Mouse (Mus musculus): ENCODE measurements around the gene Dlg4.

Gene Dlg4

GRCm38 (mm10) chr11:70016669-70017068 lies at the start of gene Dlg4:
Dlg4 (plus strand) TSS chr11:70016942.
- no peak for DNase-seq (ENCODE audit: low read depth, low spot score)

DNA sequence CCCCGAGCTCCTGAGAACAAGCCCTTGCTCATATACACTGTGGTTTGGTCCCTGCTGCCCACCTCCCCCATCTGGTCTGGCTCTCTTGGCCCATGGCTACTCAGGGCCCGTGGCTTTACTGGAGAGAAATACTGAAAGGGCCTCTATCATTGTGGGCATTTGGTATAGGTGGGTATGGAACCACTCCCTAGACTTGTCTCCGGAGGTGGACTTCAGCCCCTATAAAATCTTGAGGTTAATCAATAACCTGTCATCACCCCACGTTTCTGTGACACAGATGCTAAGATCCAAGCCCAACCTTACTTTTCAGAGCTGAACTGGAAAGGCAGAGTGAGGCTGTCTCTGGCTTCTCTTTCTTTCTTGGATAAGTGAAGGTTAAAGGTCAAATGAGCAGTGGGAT lies 47.9 kb upstream of the Dlg4 start:
- DNase-seq (ENCODE audit: low read depth, low spot score) = no peak

DNA sequence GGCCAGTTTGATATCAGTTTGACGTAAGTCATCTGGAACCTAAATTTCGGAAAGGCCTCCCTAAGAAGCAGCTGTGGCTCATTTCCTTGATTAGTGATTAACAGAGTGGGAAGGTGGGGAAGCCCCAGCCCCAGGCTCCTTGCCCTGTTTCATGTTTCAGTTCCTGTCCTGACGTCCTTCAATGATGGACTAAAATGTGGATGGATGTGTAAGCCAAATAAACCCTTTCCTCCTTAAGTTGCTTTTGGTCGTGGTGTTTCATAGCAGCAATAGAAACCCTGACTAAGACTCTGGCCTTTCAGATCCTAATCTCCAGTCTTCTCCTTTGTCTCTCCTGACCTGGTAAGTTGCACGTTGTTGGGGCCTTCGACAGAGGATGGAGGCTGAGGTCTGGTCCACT lies 46.5 kb upstream of the Dlg4 start:
- DNase-seq (ENCODE audit: low read depth, low spot score) = no peak

DNA sequence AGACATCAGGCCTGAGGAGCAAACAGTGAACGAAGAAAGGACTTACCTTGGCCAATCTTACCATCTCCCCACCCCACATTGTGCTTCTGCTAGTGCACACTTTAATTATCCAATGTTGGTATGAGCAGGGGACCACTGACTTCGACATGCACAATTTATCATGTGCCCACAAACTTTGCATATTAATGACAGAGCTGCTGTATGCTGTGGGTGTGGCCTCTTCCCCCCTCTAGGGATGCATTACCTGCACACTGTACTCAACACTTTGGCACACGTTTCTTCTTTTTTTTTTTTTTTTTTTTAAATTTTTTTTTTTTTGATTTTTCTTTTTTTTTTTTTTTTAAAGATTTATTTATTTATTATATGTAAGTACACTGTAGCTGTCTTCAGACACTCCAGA lies 46.0 kb upstream of the Dlg4 start:
- DNase-seq (ENCODE audit: low read depth, low spot score) = no peak

DNA sequence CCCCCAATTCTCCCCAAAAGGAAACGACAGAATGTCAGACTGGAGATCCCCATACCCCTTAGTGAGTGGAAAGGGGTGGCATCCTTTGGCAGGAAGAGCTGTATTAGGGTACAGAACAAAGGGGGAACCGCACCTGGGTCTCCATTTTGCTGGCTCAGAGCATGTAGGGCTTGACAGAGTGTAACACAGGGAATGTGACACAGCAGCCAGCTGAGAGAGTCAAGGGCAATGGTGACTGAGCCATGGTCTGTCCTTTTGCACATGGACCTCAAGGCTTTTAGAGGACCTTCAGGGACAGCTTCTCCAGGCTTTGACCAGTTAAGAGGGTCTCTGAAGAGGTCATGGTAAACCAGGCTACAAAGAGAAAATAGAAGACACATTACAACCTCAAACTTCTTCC lies 41.8 kb upstream of the Dlg4 start:
- no peak for DNase-seq (ENCODE audit: low read depth, low spot score)

GRCm38 (mm10) chr11:69976271-69976670 lies 40.5 kb upstream of the Dlg4 start:
- no peak for DNase-seq (ENCODE audit: low read depth, low spot score)

- DNase-seq (ENCODE audit: low read depth, low spot score) = peak; percentile 41
These were observed 36.9 kb upstream of the Dlg4 start for GRCm38 (mm10) chr11:69979827-69980195.

- peak; percentile 95 for DNase-seq (ENCODE audit: low read depth, low spot score)
These were observed 36.3 kb upstream of the Dlg4 start for GRCm38 (mm10) chr11:69980196-69981140.

DNA sequence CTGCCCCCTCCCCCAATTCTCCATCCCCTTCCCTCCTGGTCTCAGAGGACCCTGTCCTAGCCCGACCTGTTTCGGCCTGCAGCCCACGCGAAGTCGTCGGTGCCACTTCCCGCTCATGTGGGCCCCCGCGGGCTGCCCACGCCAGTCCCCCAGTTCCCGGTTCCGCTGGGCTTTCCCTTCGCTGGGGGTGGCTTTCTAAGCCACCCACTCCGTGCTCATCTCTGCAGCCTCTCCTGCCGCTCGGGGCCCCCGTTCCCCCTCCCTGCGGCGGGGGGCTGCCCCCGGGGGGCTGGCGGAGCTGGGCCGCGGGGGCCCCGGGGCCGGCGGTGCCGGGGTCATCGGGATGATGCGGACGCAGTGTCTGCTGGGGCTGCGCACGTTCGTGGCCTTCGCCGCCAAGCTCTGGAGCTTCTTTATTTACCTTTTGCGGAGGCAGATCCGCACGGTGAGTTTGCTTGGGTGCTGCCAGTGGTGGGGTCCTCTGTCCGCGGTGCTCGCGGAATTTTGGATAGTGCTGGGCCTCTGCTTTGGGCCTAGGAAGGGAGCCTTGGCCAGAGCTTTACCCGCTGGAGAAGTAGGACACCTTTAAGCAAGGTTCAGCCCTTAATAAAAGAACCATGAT lies 35.5 kb upstream of the Dlg4 start, which contains the start of gene Ctdnep1:
Ctdnep1 (plus strand) TSS at position 16 of the 622 bp plus-strand sequence.
- DNase-seq (ENCODE audit: low read depth, low spot score) = peak; percentile 76

DNA sequence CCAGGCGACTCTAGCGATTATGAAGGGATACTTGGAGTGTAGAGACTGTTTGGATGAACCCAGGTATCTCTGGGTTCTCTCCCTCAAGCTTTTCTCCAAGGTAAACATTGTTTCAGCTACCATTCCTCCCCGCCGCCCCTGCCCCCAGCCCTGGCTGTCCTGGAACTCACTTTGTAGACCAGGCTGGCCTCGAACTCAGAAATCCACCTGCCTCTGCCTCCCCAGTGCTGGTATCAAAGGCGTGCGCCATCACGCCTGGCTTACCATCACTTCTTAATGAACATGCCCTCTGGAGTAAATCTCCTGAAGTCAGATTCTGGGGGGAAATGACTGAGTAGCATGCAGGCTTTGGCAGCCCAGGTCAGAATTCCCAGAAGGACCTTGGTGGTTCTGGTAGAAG lies 34.5 kb upstream of the Dlg4 start, which contains the start of gene Elp5:
Elp5 (minus strand) TSS at position 293 of the 400 bp plus-strand sequence.
- DNase-seq (ENCODE audit: low read depth, low spot score) = no peak

- DNase-seq (ENCODE audit: low read depth, low spot score) = no peak
These were observed 33.9 kb upstream of the Dlg4 start for GRCm38 (mm10) chr11:69982877-69983276.

DNA sequence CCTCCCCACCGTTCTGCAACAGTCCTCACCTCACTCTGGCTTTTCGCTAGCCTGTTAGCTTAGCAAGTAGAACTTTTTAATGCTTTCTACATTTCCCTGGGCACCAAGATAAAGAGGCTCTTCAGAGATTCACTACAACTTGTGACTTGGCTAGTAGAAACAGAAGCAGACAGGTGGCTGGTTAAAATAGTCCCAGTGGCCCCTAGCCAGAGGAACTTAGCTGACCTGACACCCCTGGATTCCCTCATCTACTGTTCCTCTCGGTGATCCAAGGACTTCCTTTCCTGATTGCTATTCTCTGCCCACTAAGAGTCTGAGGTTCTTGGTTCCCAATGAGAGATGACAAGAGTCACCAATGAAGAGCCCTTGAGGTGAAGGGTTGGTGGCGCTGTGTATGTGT lies 33.4 kb upstream of the Dlg4 start:
- no peak for DNase-seq (ENCODE audit: low read depth, low spot score)

DNA sequence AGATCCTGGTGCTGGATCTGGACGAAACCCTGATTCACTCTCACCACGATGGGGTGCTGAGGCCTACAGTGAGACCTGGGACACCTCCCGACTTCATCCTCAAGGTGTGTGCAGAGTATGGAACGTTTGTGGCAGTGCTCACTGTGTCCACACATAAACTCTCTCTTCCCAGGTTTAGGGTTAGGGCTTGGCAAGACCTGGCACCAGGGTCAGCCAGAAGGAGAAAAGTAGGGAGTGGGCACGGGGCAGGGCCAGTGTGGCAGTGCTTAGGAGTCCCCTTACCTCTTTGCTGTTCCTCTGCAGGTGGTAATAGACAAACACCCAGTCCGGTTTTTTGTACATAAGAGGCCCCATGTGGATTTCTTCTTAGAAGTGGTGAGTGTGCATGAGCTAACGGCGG lies 32.3 kb upstream of the Dlg4 start:
- DNase-seq (ENCODE audit: low read depth, low spot score) = no peak

GRCm38 (mm10) chr11:69989949-69990348 lies 26.8 kb upstream of the Dlg4 start:
- no peak for DNase-seq (ENCODE audit: low read depth, low spot score)

GRCm38 (mm10) chr11:69990850-69991691 lies 25.7 kb upstream of the Dlg4 start, which contains the start of gene Gabarap:
Gabarap (plus strand) TSS chr11:69991143.
- peak; percentile 98 for DNase-seq (ENCODE audit: low read depth, low spot score)

- DNase-seq (ENCODE audit: low read depth, low spot score) = no peak
These were observed 25.0 kb upstream of the Dlg4 start for GRCm38 (mm10) chr11:69991711-69992110.

GRCm38 (mm10) chr11:69992396-69992795 lies 24.3 kb upstream of the Dlg4 start:
- no peak for DNase-seq (ENCODE audit: low read depth, low spot score)

GRCm38 (mm10) chr11:69992932-69993331 lies 23.8 kb upstream of the Dlg4 start:
- no peak for DNase-seq (ENCODE audit: low read depth, low spot score)

GRCm38 (mm10) chr11:69994401-69995090 lies 22.2 kb upstream of the Dlg4 start:
- no peak for DNase-seq (ENCODE audit: low read depth, low spot score)

DNA sequence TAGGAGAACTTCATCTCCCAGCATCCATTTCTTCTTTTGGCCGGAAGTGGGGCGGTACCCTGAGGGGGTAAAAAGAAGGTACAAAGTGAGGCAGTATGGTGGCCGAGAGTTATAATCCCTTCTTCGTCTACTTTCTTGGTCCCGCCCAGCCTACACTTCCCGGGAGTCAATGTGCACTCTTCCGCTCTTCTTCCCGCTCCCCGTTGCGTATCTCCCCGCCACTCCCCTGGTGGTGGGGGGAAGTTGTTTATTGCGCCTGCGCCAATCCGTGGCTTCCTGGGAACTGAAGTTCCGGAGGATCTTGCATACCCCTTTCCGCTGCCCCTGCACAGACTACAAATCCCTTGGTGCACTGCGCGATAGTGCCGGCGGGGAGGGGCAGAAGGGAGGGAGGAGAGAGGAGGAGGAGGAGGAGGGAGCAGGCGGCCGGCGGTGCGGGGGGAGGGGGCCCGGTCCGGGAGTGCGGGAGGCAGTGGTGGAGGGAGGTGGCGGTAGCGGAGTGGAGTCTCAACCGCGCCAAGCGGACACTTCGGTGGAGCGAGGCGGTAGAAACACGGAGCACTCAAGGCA lies 21.3 kb upstream of the Dlg4 start, which contains the start of gene Phf23:
Phf23 (plus strand) TSS at position 387 of the 570 bp plus-strand sequence.
- peak; percentile 99 for DNase-seq (ENCODE audit: low read depth, low spot score)

Data from CD4-positive helper T cell, adult 2 months (primary cell).